Mouse (Mus musculus) liver, embryonic 14.5 days (tissue): ENCODE data around the gene Zfp36l1. TPM values are rescaled to one million over a fixed set of nuclear protein-coding genes. Genes with fewer than 3 reads are reported as not detected.

ENCODE experiments used
- ATAC-seq: fragments of 200-750 bp; cut with Nextera tagmentation; 2 replicates; pipeline ENCODE4 v1.8.0; 2017; ENCODE audit warnings: moderate number of reproducible peaks, mild to moderate bottlenecking, moderate library complexity; ENCODE audit not compliant: insufficient read depth
- DNase-seq, 3 experiments: peaks; one replicate each; pipeline ENCODE4 v3.0.0-alpha.2; 2012 to 2013; ENCODE audit warnings: low read depth in 3 of 3, low spot score in 3 of 3
- H3K27ac ChIP-seq: fragments of 300-500 bp; sonication (generic); 2 replicates; pipeline ENCODE4 v1.5.1; 2014; ENCODE audit warnings: moderate library complexity, mild to moderate bottlenecking, control low read depth, inconsistent platforms
- H3K27me3 ChIP-seq: fragments of 300-500 bp; sonication (generic); 2 replicates; pipeline ENCODE4 v1.6.1; 2014; ENCODE audit warnings: mild to moderate bottlenecking, low read length, moderate library complexity; ENCODE audit not compliant: control insufficient read depth, insufficient read depth
- H3K36me3 ChIP-seq: fragments of 300-500 bp; sonication (generic); replicated peaks from 2 replicates; pipeline ENCODE4 v1.6.1; 2014; ENCODE audit warnings: low read depth; ENCODE audit not compliant: control insufficient read depth, insufficient read depth
- H3K4me1 ChIP-seq, 2 experiments: fragments of 200-500 bp in 1 of 2; fragments of 300-500 bp in 1 of 2; sonication (generic) in 1 of 2; replicated peaks; 2 replicates each; pipeline ENCODE4 v1.6.1; 2012 to 2014; ENCODE audit warnings: antibody characterized with exemption in 1 of 2, inconsistent platforms in 1 of 2, low read length in 1 of 2; ENCODE audit not compliant: control insufficient read depth in 2 of 2, insufficient read depth in 2 of 2
- H3K4me2 ChIP-seq: fragments of 300-500 bp; sonication (generic); 2 replicates; pipeline ENCODE4 v1.6.1; 2014; ENCODE audit warnings: low read depth, mild to moderate bottlenecking, control low read depth, moderate library complexity
- H3K4me3 ChIP-seq, 2 experiments: fragments of 200-500 bp in 1 of 2; fragments of 300-500 bp in 1 of 2; sonication (generic) in 1 of 2; 2 replicates each; pipeline ENCODE4 v1.5.1; 2012 to 2014; ENCODE audit warnings: low read depth in 2 of 2, low read length in 2 of 2, mild to moderate bottlenecking in 2 of 2, control low read depth in 1 of 2, inconsistent platforms in 1 of 2, moderate library complexity in 1 of 2; ENCODE audit not compliant: insufficient read depth in 1 of 2
- H3K9ac ChIP-seq: fragments of 300-500 bp; sonication (generic); replicated peaks from 2 replicates; pipeline ENCODE4 v1.6.1; 2014; ENCODE audit warnings: mild to moderate bottlenecking, control low read depth, moderate library complexity
- H3K9me3 ChIP-seq: fragments of 300-500 bp; sonication (generic); 2 replicates; pipeline ENCODE4 v1.6.1; 2016; ENCODE audit warnings: low read length, mixed read lengths; ENCODE audit not compliant: control insufficient read depth
- CTCF ChIP-seq: IDR thresholded peaks from 2 replicates; pipeline ENCODE4 v1.5.1; 2016; ENCODE audit warnings: antibody characterized with exemption, low read depth, control low read depth
- EP300 ChIP-seq: IDR thresholded peaks from 2 replicates; pipeline ENCODE4 v1.6.1; 2016; ENCODE audit warnings: antibody characterized with exemption, low read depth
- WGBS: fragments of 180-500 bp; shearing (Covaris S2); extraction: QIAGEN DNeasy Blood & Tissue Kit; methylation state at CpG from one replicate; pipeline ENCODE4 v1.1.7; 2014; ENCODE audit not compliant: insufficient replicate concordance; 5-methylcytosine and 5-hydroxymethylcytosine counted together
- polyA plus RNA-seq, 2 experiments: library from polyadenylated mRNA; depleted of rRNA in 1 of 2; stranded (reverse) in 1 of 2; unstranded in 1 of 2; fragments of >200 nt; fragmentation: Nextera tagmentation in 1 of 2; extraction: Ambion mirVana in 1 of 2; gene quantifications; 2 replicates each; pipeline versions ENCODE4 v1.2.1 to v1.2.3; 2012 to 2014

Zfp36l1 gene
- polyA plus RNA-seq, 2 experiments = 19.4 to 22.7 TPM

- WGBS = 73% methylated on average over 1 of the region's 1 CpGs
- no peak for DNase-seq
- no peak overlapping the region for H3K27ac ChIP-seq
- H3K9ac ChIP-seq = no peak overlapping the region
- ATAC-seq = no peak
- H3K9me3 ChIP-seq = no peaks in the 10 kb centered on the region
- H3K27me3 ChIP-seq = no peaks in the 10 kb centered on the region
- H3K4me1 ChIP-seq = peaks cover 22 to 33% of the 10 kb centered on the region in 2 experiments
- no peaks in the 10 kb centered on the region; the same call in 1 of the 2 replicates for H3K36me3 ChIP-seq
- no peak for TF ChIP-seq CTCF
- no peak for TF ChIP-seq EP300
- H3K4me3 ChIP-seq = no peak overlapping the region
- no peak overlapping the region for H3K4me2 ChIP-seq
Observed at GRCm38 (mm10) chr12:80118588-80118987, 5.8 kb upstream of the Zfp36l1 start.

- Histone ChIP-seq H3K4me3 (peak overlapping the region; percentile 92 to 97), H3K27me3 (no peaks in the 10 kb centered on the region), H3K4me2 (peak overlapping the region; percentile 100), H3K9me3 (no peaks in the 10 kb centered on the region), H3K36me3 (no peaks in the 10 kb centered on the region; the same call in 1 of the 2 replicates), H3K27ac (peak overlapping the region; percentile 90), H3K9ac (peak overlapping the region; percentile 95), H3K4me1 (peaks cover 22 to 28% of the 10 kb centered on the region in 2 experiments)
- DNase-seq = no peak
- WGBS = 58% methylated on average over 18 of the region's 18 CpGs
- no peak for TF ChIP-seq EP300
- TF ChIP-seq CTCF = no peak
- no peak for ATAC-seq
Observed at GRCm38 (mm10) chr12:80116206-80117112, 3.6 kb upstream of the Zfp36l1 start.

- no peak for ATAC-seq
- peaks cover 22 to 31% of the 10 kb centered on the region in 2 experiments for H3K4me1 ChIP-seq
- no peak for DNase-seq
- TF ChIP-seq EP300 (no peak), CTCF (no peak)
- no peaks in the 10 kb centered on the region for H3K9me3 ChIP-seq
- peak overlapping the region; percentile 92 to 97 for H3K4me3 ChIP-seq
- peak overlapping the region; percentile 90 for H3K27ac ChIP-seq
- H3K4me2 ChIP-seq = peak overlapping the region; percentile 100
- H3K36me3 ChIP-seq = no peaks in the 10 kb centered on the region; the same call in 1 of the 2 replicates
- H3K9ac ChIP-seq = peak overlapping the region; percentile 95
- no peaks in the 10 kb centered on the region for H3K27me3 ChIP-seq
- 1% methylated on average over 28 of the region's 30 CpGs for WGBS
Observed at GRCm38 (mm10) chr12:80115863-80116194, 3.0 kb upstream of the Zfp36l1 start.

- peak overlapping the region; percentile 95 for H3K9ac ChIP-seq
- ATAC-seq = peak; percentile 71
- WGBS = under 1% methylated on average over 70 of the region's 71 CpGs
- DNase-seq = peak in 2 of 3 experiments; percentile 69 to 73
- peaks cover 22 to 31% of the 10 kb centered on the region in 2 experiments for H3K4me1 ChIP-seq
- no peaks in the 10 kb centered on the region for H3K27me3 ChIP-seq
- peak overlapping the region; percentile 100 for H3K4me2 ChIP-seq
- TF ChIP-seq EP300 = no peak
- 0 out of 2 replicates have a peak, but pooled peaks have one; percentile 16 for TF ChIP-seq CTCF
- peaks cover 1% of the 10 kb centered on the region for H3K36me3 ChIP-seq
- H3K27ac ChIP-seq = peak overlapping the region; percentile 90
- H3K9me3 ChIP-seq = no peaks in the 10 kb centered on the region
- H3K4me3 ChIP-seq = peak overlapping the region; percentile 92 to 97
Observed at GRCm38 (mm10) chr12:80115142-80115862, 2.5 kb upstream of the Zfp36l1 start.

GRCm38 (mm10) chr12:80114892-80115141 lies 2.0 kb upstream of the Zfp36l1 start:
- no peak for DNase-seq
- Histone ChIP-seq H3K9me3 (no peaks in the 10 kb centered on the region), H3K36me3 (peaks cover 6% of the 10 kb centered on the region), H3K27ac (peak overlapping the region; percentile 90), H3K27me3 (no peaks in the 10 kb centered on the region), H3K4me3 (peak overlapping the region; percentile 92 to 97), H3K4me2 (peak overlapping the region; percentile 100), H3K9ac (peak overlapping the region; percentile 95), H3K4me1 (peaks cover 22 to 31% of the 10 kb centered on the region in 2 experiments)
- whole genome bisulfite sequencing = 0% methylated on average over 8 of the region's 8 CpGs
- ATAC-seq = no peak
- TF ChIP-seq EP300 (no peak), CTCF (no peak)
